Mouse (Mus musculus): ENCODE data around the gene Olfr1254.

Gene Olfr1254

GRCm38 (mm10) chr2:89793519-89793918, at the start of gene Olfr1254:
TSS of gene Olfr1254 (minus strand) at chr2:89793619.
- no peak for DNase-seq (ENCODE audit: low spot score)

- no peak for DNase-seq (ENCODE audit: low spot score)
These were observed 48.0 kb upstream of the Olfr1254 start, which contains the start of gene Olfr1256 for GRCm38 (mm10) chr2:89841455-89841854. TSS of gene Olfr1256 (minus strand) at chr2:89841555.

- no peak for DNase-seq (ENCODE audit: low spot score)
These were observed 26.8 kb upstream of the Olfr1254 start for GRCm38 (mm10) chr2:89820216-89820615.

- no peak for DNase-seq (ENCODE audit: low spot score)
These were observed 18.3 kb upstream of the Olfr1254 start, which contains the start of gene Olfr1255 for GRCm38 (mm10) chr2:89811751-89812150. TSS of gene Olfr1255 (plus strand) at chr2:89812051.

GRCm38 (mm10) chr2:89810751-89811150, 17.3 kb upstream of the Olfr1254 start:
- DNase-seq (ENCODE audit: low spot score): no peak

GRCm38 (mm10) chr2:89799583-89799982, 6.2 kb upstream of the Olfr1254 start:
- no peak for DNase-seq (ENCODE audit: low spot score)

GRCm38 (mm10) chr2:89756990-89757389, 36.4 kb downstream of the Olfr1254 start, which contains the start of gene Olfr1253:
TSS of gene Olfr1253 (minus strand) at chr2:89757090.
- DNase-seq (ENCODE audit: low spot score): no peak

Measured in testis, postnatal 10 days (tissue).